Mouse (Mus musculus): Measurements from ENCODE around the gene Ccdc151. TPM values are rescaled to one million over a fixed set of nuclear protein-coding genes. Genes with fewer than 3 reads are reported as not detected.

Ccdc151 gene
- total and polyA plus RNA-seq, 3 experiments: 0.47 to 1.0 (median 0.73) TPM

DNA sequence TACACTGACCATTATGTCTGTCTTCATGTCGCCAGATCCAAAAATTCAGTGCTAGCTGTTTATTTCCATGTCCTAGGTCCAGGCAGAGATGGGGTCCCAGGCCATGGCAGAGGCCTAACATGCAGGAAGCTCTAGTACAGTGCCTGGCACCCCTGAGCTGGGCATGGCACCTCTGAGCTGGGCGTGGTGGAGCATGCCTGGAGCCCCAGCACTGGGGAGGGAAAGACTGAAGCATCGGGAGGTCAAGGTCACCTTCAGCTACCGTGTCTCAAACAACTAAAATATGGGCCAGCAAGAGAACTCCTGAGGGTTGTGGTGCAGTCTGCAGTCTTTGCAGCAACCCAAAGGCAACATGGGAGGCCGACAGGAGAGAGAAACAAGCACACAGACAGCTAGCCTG, 44.1 kb downstream of the Ccdc151 start:
- DNase-seq: no peak

GRCm38 (mm10) chr9:21955570-21956281, 46.7 kb downstream of the Ccdc151 start, which contains the start of gene Swsap1:
TSS of gene Swsap1 (plus strand) at chr9:21955755.
- DNase-seq: peak; percentile 99

- DNase-seq: no peak
These were observed 47.2 kb downstream of the Ccdc151 start for GRCm38 (mm10) chr9:21955225-21955569.

DNA sequence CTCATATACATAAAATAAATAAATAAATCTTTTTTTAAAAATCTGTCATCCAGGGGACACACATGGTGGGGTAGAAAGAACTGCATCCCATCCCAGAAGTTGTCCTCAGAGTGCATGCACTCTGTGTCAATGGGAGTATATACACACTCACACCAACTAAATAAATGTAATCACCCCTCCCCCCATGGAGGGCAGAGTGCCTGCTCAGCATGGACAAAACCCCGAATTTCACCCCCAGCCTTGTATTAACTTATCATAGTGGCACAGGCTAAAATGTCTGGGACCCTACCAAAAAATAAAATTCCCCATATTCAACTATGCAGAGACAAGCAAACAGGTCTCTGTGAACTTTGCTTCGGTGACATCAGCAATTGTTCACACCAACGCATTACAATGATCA, 47.8 kb downstream of the Ccdc151 start:
- no peak for DNase-seq

DNA sequence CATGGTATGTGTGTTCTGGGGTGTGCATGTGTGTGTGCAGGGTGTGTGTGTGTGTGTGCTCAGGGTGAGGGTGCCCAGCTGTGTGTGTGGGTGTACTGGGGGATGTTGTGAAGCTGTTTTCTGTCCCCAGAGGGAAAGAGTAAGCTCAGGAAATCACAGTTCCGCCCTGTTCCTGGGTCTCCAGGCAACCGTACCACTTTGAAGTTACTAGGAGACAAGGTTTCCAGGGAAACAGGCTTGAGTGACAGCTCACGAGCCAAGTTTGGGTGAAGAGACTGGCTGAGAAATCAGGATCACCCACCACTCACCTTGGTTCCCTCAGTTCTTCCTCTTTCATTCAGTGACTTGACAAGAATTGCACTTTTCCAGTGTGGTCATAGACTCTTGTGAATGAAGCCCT, 48.8 kb downstream of the Ccdc151 start:
- DNase-seq: no peak

- DNase-seq: no peak
These were observed 50.5 kb downstream of the Ccdc151 start for GRCm38 (mm10) chr9:21951977-21952376.

- DNase-seq: peak; percentile 63
These were observed 52.1 kb downstream of the Ccdc151 start for GRCm38 (mm10) chr9:21950322-21950721.

GRCm38 (mm10) chr9:21948790-21949189, 53.6 kb downstream of the Ccdc151 start:
- DNase-seq: no peak

- no peak for DNase-seq
These were observed 54.3 kb downstream of the Ccdc151 start for GRCm38 (mm10) chr9:21948146-21948545.

GRCm38 (mm10) chr9:21947540-21948130, 54.8 kb downstream of the Ccdc151 start:
- DNase-seq: no peak

DNA sequence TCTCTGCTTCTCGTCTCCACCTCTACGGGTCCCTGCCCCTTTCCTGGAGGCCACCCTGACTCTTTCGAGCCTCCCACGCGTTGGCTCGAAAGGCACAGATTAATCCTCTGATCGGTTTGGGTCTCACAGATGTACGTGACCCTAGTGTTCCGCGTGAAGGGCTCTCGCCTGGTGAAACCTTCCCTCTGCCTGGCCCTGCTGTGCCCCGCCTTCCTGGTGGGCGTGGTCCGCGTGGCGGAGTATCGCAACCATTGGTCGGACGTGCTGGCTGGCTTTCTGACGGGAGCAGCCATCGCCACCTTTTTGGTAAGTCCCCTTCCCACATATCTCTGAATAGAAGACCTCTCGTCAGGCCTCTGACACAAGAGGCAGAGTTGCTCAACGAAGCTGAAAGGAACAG, 58.2 kb downstream of the Ccdc151 start:
- DNase-seq: no peak

- no peak for DNase-seq
These were observed 58.8 kb downstream of the Ccdc151 start for GRCm38 (mm10) chr9:21943638-21944037.

GRCm38 (mm10) chr9:21943046-21943445, 59.4 kb downstream of the Ccdc151 start:
- no peak for DNase-seq

Other genes with a start within 250 kb of the Ccdc151 start
- gene Spc24, start 242.3 kb downstream of the Ccdc151 start, total RNA-seq (2021): 1 to 10 TPM; 1.9 to 3.7 TPM
- 1.4 and 1.5 TPM in 2 replicates for gene Spc24, start 242.3 kb downstream of the Ccdc151 start, polyA plus RNA-seq (2012; rRNA removed)
- 10 to 100 TPM; 28.4 to 56.2 TPM for gene Kank2, start 203.9 kb downstream of the Ccdc151 start, total RNA-seq (2021)
- gene Kank2, start 203.9 kb downstream of the Ccdc151 start, polyA plus RNA-seq (2012; rRNA removed): 67.8 and 76.1 TPM in 2 replicates
- gene Angptl8, start 167.1 kb downstream of the Ccdc151 start, total RNA-seq (2021): 1 to 10 TPM; 8.1 to 8.7 TPM
- gene Angptl8, start 167.1 kb downstream of the Ccdc151 start, polyA plus RNA-seq (2012; rRNA removed): 26.5 and 55.8 TPM in 2 replicates
- gene Dock6, start 150.0 kb downstream of the Ccdc151 start, total RNA-seq (2021): 10 to 100 TPM; 32.9 to 37.0 TPM
- gene Dock6, start 150.0 kb downstream of the Ccdc151 start, polyA plus RNA-seq (2012; rRNA removed): 76.6 and 91.2 TPM in 2 replicates
- gene Rab3d, start 84.4 kb downstream of the Ccdc151 start, total RNA-seq (2021): 10 to 100 TPM; 48.3 to 52.2 TPM
- 75.9 and 84.8 TPM in 2 replicates for gene Rab3d, start 84.4 kb downstream of the Ccdc151 start, polyA plus RNA-seq (2012; rRNA removed)
- 10 to 100 TPM in 1 of 2 experiments, 1 to 10 TPM in 1; 9.4 to 10.5 TPM for gene Ccdc159, start 75.2 kb downstream of the Ccdc151 start, total RNA-seq (2021)
- 17.3 and 24.5 TPM in 2 replicates for gene Ccdc159, start 75.2 kb downstream of the Ccdc151 start, polyA plus RNA-seq (2012; rRNA removed)
- 100 to 1,000 TPM; 381 to 452 TPM for gene Tmem205, start 75.1 kb downstream of the Ccdc151 start, total RNA-seq (2021)
- gene Tmem205, start 75.1 kb downstream of the Ccdc151 start, polyA plus RNA-seq (2012; rRNA removed): 1,222 and 1,525 TPM in 2 replicates
- gene Plppr2, start 65.6 kb downstream of the Ccdc151 start, total RNA-seq (2021): 10 to 100 TPM; 21.7 to 31.7 TPM
- gene Plppr2, start 65.6 kb downstream of the Ccdc151 start, polyA plus RNA-seq (2012; rRNA removed): 120 and 147 TPM in 2 replicates
- gene Swsap1, start 46.9 kb downstream of the Ccdc151 start, total RNA-seq (2021): 10 to 100 TPM; 14.2 to 18.6 TPM
- 12.4 and 20.2 TPM in 2 replicates for gene Swsap1, start 46.9 kb downstream of the Ccdc151 start, polyA plus RNA-seq (2012; rRNA removed)
- gene Epor, start 39.1 kb downstream of the Ccdc151 start, total RNA-seq (2021): 1 to 10 TPM; 1.5 to 2.7 TPM
- 3.7 and 6.0 TPM in 2 replicates for gene Epor, start 39.1 kb downstream of the Ccdc151 start, polyA plus RNA-seq (2012; rRNA removed)
- gene Rgl3, start 13.2 kb downstream of the Ccdc151 start, total RNA-seq (2021): 10 to 100 TPM; 14.2 to 46.9 TPM
- gene Rgl3, start 13.2 kb downstream of the Ccdc151 start, polyA plus RNA-seq (2012; rRNA removed): 137 and 177 TPM in 2 replicates
- 100 to 1,000 TPM; 166 to 175 TPM for gene Prkcsh, start 172 bp upstream of the Ccdc151 start, total RNA-seq (2021)
- gene Prkcsh, start 172 bp upstream of the Ccdc151 start, polyA plus RNA-seq (2012; rRNA removed): 136 and 209 TPM in 2 replicates
- gene Elavl3, start 49.4 kb upstream of the Ccdc151 start, total RNA-seq (2021): 1 to 10 TPM; 2.1 to 2.4 TPM
- gene Elavl3, start 49.4 kb upstream of the Ccdc151 start, polyA plus RNA-seq (2012; rRNA removed): 1.3 and 1.7 TPM in 2 replicates
- gene Gm49318, start 68.6 kb upstream of the Ccdc151 start, total RNA-seq (2021): not detected
- gene Gm49318, start 68.6 kb upstream of the Ccdc151 start, polyA plus RNA-seq (2012; rRNA removed): not detected in 2 replicates
- gene Zfp653, start 68.7 kb upstream of the Ccdc151 start, total RNA-seq (2021): 1 to 10 TPM; 8.0 to 8.5 TPM
- gene Zfp653, start 68.7 kb upstream of the Ccdc151 start, polyA plus RNA-seq (2012; rRNA removed): 19.3 and 20.7 TPM in 2 replicates
- gene Ecsit, start 82.8 kb upstream of the Ccdc151 start, total RNA-seq (2021): 10 to 100 TPM; 50.9 to 70.8 TPM
- gene Ecsit, start 82.8 kb upstream of the Ccdc151 start, polyA plus RNA-seq (2012; rRNA removed): 52.6 and 65.2 TPM in 2 replicates
- gene Cnn1, start 96.6 kb upstream of the Ccdc151 start, total RNA-seq (2021): 1 to 10 TPM in 1 of 2 experiments, under 1 TPM in 1; 0.58 to 3.8 TPM
- 1.1 and 1.8 TPM in 2 replicates for gene Cnn1, start 96.6 kb upstream of the Ccdc151 start, polyA plus RNA-seq (2012; rRNA removed)
- 10 to 100 TPM; 73.9 to 90.9 TPM for gene Elof1, start 114.5 kb upstream of the Ccdc151 start, total RNA-seq (2021)
- 157 and 159 TPM in 2 replicates for gene Elof1, start 114.5 kb upstream of the Ccdc151 start, polyA plus RNA-seq (2012; rRNA removed)
- gene Acp5, start 133.1 kb upstream of the Ccdc151 start, total RNA-seq (2021): 10 to 100 TPM; 65.9 to 86.3 TPM
- gene Acp5, start 133.1 kb upstream of the Ccdc151 start, polyA plus RNA-seq (2012; rRNA removed): 93.2 and 189 TPM in 2 replicates
- 10 to 100 TPM; 34.8 to 65.0 TPM for gene Pigyl, start 154.2 kb upstream of the Ccdc151 start, total RNA-seq (2021)
- gene Pigyl, start 154.2 kb upstream of the Ccdc151 start, polyA plus RNA-seq (2012; rRNA removed): 75.3 and 79.6 TPM in 2 replicates
- gene Zfp872, start 185.5 kb upstream of the Ccdc151 start, total RNA-seq (2021): 1 to 10 TPM; 1.8 to 3.9 TPM
- gene Zfp872, start 185.5 kb upstream of the Ccdc151 start, polyA plus RNA-seq (2012; rRNA removed): 0.11 and 0.16 TPM in 2 replicates
- gene Zfp809, start 223.1 kb upstream of the Ccdc151 start, total RNA-seq (2021): 10 to 100 TPM; 31.8 to 52.5 TPM
- gene Zfp809, start 223.1 kb upstream of the Ccdc151 start, polyA plus RNA-seq (2012; rRNA removed): 11.9 and 26.1 TPM in 2 replicates

Measured in adrenal gland, adult 2 months (tissue).